Mouse (Mus musculus) limb, embryonic 15.5 days (tissue): ENCODE data around the gene Dvl3. TPM values are rescaled to one million over a fixed set of nuclear protein-coding genes. Genes with fewer than 3 reads are reported as not detected.

Experiments
- ATAC-seq: fragments of 200-750 bp; cut with Nextera tagmentation; 2 replicates; pipeline ENCODE4 v1.8.0; 2017; ENCODE audit warnings: low read depth, moderate TSS enrichment; ENCODE audit not compliant: insufficient number of reproducible peaks, low FRiP score, low TSS enrichment
- H3K27ac ChIP-seq: fragments of 300-500 bp; sonication (generic); 2 replicates; pipeline ENCODE4 v1.5.1; 2015; ENCODE audit warnings: moderate library complexity, mild to moderate bottlenecking, inconsistent platforms
- H3K27me3 ChIP-seq: fragments of 300-500 bp; sonication (generic); 2 replicates; pipeline ENCODE4 v1.6.1; 2015; ENCODE audit warnings: inconsistent platforms
- H3K36me3 ChIP-seq: fragments of 300-500 bp; sonication (generic); 2 replicates; pipeline ENCODE4 v1.6.1; 2015; ENCODE audit warnings: inconsistent platforms
- H3K4me1 ChIP-seq: fragments of 300-500 bp; sonication (generic); 2 replicates; pipeline ENCODE4 v1.6.1; 2015; ENCODE audit warnings: inconsistent platforms
- H3K4me2 ChIP-seq: fragments of 300-500 bp; sonication (generic); 2 replicates; pipeline ENCODE4 v1.6.1; 2015; ENCODE audit warnings: mild to moderate bottlenecking, inconsistent platforms
- H3K4me3 ChIP-seq: fragments of 300-500 bp; sonication (generic); 2 replicates; pipeline ENCODE4 v1.5.1; 2015; ENCODE audit warnings: mild to moderate bottlenecking, inconsistent platforms
- H3K9ac ChIP-seq: fragments of 300-500 bp; sonication (generic); 2 replicates; pipeline ENCODE4 v1.6.1; 2015; ENCODE audit warnings: inconsistent platforms
- H3K9me3 ChIP-seq: fragments of 300-500 bp; sonication (generic); 2 replicates; pipeline ENCODE4 v1.6.1; 2016; ENCODE audit warnings: inconsistent platforms
- WGBS: fragments of 180-500 bp; shearing (Covaris S2); methylation state at CpG from one replicate; pipeline ENCODE4 v1.1.7; 2015; 5-methylcytosine and 5-hydroxymethylcytosine counted together
- polyA plus RNA-seq: library from polyadenylated mRNA; unstranded; fragments of >200 nt; fragmentation: Nextera tagmentation; extraction: Ambion mirVana; gene quantifications from 2 replicates; pipeline ENCODE4 v1.2.1, GENCODE M21; 2015

The Dvl3 gene
- polyA plus RNA-seq, 1 experiment from 2014 or later = 20.9 TPM

DNA sequence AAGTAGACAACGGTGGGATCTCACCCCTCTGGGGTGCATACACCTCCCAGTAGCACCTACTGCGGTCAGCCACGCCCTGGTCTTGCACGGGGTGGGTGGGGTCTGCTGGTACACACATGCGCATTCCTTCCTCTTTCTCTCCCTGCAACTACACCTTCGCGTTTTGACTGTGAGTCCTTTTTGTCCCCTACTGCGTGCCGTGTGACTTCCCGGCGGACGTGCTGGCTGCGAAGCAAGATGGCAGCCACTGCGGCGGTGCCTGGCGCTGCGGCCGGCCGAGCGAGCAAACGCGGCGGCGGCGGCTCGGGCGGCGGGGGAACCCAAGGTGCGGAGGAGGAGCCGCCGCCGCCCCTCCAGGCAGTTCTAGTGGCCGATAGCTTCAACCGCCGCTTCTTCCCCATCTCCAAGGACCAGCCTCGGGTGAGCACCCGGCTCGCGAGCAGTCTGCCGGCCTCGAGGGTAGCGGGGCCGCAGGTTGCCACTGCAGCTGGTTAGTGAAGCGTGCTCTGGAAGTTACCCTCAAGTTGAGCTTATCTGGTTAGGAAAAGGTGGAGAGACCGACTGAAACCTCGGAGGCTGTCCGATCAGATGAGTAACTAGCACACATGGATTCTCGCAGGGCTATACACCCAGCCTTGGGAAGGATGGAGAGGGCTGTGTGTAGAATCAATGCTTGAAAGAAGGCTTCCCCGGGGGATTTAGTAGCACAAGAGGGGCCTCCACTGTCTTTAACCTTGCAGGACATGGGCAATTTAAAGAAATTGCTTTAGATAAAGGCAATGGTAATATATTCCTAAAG, 17.9 kb upstream of the Dvl3 start, which contains the start of gene Eif2b5:
TSS of gene Eif2b5 (plus strand) at position 141 of the 799 bp plus-strand sequence.
- peaks cover 29% of the 10 kb centered on the region for H3K36me3 ChIP-seq
- peak within 1 kb of the TSS; percentile 86 for H3K9ac ChIP-seq
- peak within 1 kb of the TSS; percentile 86 for H3K4me3 ChIP-seq
- WGBS = under 1% methylated on average over 49 of the region's 49 CpGs
- peak; percentile 90 for ATAC-seq
- peaks cover 16% of the 10 kb centered on the region for H3K4me1 ChIP-seq
- no peaks in the 10 kb centered on the region for H3K27me3 ChIP-seq
- peak within 1 kb of the TSS; percentile 70 for H3K27ac ChIP-seq
- H3K9me3 ChIP-seq = no peaks in the 10 kb centered on the region
- peak within 1 kb of the TSS; percentile 82 for H3K4me2 ChIP-seq

DNA sequence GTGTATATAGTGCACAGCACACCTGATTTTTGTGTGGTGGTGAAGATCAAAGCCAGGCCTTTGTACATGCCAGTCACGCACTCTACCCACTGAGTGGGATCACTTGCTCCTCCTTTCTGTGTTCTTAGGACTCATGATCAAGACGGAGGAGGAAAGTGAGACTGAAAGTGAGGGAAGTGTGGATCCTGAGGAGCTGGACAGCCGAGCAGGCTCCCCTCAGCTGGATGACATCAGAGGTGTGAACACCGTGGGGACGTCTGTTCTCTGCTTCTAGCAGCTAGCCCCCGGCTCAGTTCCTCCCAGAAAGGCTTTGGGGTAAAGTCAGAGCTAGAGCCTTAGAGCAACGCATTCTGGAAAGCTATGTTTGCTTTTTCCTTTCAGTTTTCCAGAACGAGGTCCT, 10.8 kb upstream of the Dvl3 start:
- H3K36me3 ChIP-seq = peaks cover 96% of the 10 kb centered on the region
- no peaks in the 10 kb centered on the region for H3K9me3 ChIP-seq
- no peak for ATAC-seq
- no peak overlapping the region for H3K4me3 ChIP-seq
- H3K27me3 ChIP-seq = no peaks in the 10 kb centered on the region
- no peak overlapping the region for H3K9ac ChIP-seq
- H3K4me2 ChIP-seq = no peak overlapping the region
- 78% methylated on average over 8 of the region's 8 CpGs for WGBS
- no peak overlapping the region for H3K27ac ChIP-seq
- H3K4me1 ChIP-seq = no peaks in the 10 kb centered on the region

DNA sequence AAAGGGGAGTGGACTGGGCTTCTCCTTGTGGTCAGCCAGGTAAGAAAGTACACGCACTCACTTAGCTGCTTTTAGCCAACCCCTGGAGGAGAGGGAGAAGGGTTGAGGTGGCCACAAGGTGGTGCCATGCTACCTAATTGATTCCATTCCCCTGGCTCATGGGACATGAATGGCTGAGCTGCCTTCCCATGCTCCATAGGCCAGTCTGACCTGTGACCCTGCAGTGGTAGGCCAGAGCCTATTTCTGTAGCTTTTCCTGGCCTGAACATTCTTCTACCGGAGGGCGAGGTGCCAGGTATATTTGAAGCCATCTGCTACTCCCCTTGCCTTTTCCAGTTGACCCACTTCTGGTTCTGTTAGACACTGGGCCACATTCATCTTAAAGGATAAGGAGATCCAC, 7.4 kb upstream of the Dvl3 start:
- no peak overlapping the region for H3K27ac ChIP-seq
- no peaks in the 10 kb centered on the region for H3K4me1 ChIP-seq
- no peak overlapping the region for H3K9ac ChIP-seq
- H3K4me3 ChIP-seq = no peak overlapping the region
- H3K36me3 ChIP-seq = peaks cover 65% of the 10 kb centered on the region
- H3K9me3 ChIP-seq = no peaks in the 10 kb centered on the region
- WGBS = 68% methylated on average over 3 of the region's 3 CpGs
- no peak for ATAC-seq
- H3K4me2 ChIP-seq = no peak overlapping the region
- no peaks in the 10 kb centered on the region for H3K27me3 ChIP-seq

- H3K4me3 ChIP-seq = no peak overlapping the region
- H3K9ac ChIP-seq = no peak overlapping the region
- H3K4me2 ChIP-seq = no peak overlapping the region
- no peak for ATAC-seq
- no peaks in the 10 kb centered on the region for H3K9me3 ChIP-seq
- H3K36me3 ChIP-seq = peaks cover 48% of the 10 kb centered on the region
- no peak overlapping the region for H3K27ac ChIP-seq
- no peaks in the 10 kb centered on the region for H3K27me3 ChIP-seq
- 76% methylated on average over 7 of the region's 7 CpGs for WGBS
- H3K4me1 ChIP-seq = no peaks in the 10 kb centered on the region
These were observed 5.4 kb upstream of the Dvl3 start for GRCm38 (mm10) chr16:20511277-20511847.

DNA sequence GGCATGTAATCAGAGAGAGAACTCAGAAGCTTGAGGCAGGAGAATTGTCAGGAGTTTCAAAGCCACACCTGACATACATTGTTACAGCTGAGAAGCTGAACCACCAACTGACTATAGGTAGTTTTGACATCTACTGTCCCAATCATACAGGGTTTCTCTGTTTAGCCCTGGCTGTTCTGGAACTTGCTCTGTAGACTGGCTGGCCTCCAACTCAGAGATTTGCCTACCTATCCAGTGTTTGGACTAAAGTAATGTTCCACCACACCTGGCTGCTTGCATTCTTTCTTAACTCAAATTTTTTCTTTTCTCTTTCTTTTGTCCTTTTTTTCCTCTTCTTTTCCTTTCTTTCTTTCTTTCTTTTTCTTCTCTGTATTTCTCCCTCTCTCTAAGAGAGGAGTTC, 750 bp upstream of the Dvl3 start:
- peaks cover 20% of the 10 kb centered on the region for H3K4me1 ChIP-seq
- peak overlapping the region; percentile 94 for H3K27ac ChIP-seq
- H3K4me3 ChIP-seq = peak overlapping the region; percentile 97
- H3K4me2 ChIP-seq = peak overlapping the region; percentile 75
- no peaks in the 10 kb centered on the region for H3K9me3 ChIP-seq
- H3K27me3 ChIP-seq = no peaks in the 10 kb centered on the region
- ATAC-seq = no peak
- H3K36me3 ChIP-seq = peaks cover 11% of the 10 kb centered on the region
- H3K9ac ChIP-seq = peak overlapping the region; percentile 99

DNA sequence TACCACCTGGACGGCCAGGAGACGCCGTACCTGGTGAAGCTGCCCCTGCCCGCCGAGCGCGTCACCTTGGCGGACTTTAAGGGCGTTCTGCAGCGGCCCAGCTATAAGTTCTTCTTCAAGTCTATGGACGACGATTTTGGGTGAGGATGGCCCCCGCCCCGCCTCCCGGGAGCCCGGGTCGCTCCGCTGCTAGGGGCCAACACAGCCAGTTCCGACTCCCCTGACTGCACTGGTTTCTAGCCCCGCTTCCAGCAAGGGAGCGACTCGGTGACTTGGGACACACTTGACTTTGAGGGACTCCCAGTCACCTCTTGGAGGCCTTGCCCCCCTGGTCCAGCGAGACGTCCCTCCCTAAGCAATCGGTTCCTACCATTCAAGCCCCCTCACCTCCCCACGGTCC, 434 bp downstream of the Dvl3 start:
- Histone ChIP-seq H3K4me3 (peak overlapping the region; percentile 97), H3K27ac (peak overlapping the region; percentile 94), H3K4me2 (peak overlapping the region; percentile 75), H3K9me3 (no peaks in the 10 kb centered on the region), H3K9ac (peak overlapping the region; percentile 99), H3K4me1 (peaks cover 20% of the 10 kb centered on the region), H3K36me3 (peaks cover 20% of the 10 kb centered on the region), H3K27me3 (no peaks in the 10 kb centered on the region)
- under 1% methylated on average over 26 of the region's 26 CpGs for WGBS
- peak; percentile 22; the same call in 1 of the 2 replicates for ATAC-seq

- 3% methylated on average over 6 of the region's 6 CpGs for WGBS
- Histone ChIP-seq H3K4me1 (peaks cover 20% of the 10 kb centered on the region), H3K27me3 (no peaks in the 10 kb centered on the region), H3K4me3 (peak overlapping the region; percentile 97), H3K27ac (peak overlapping the region; percentile 94), H3K9ac (peak overlapping the region; percentile 99), H3K4me2 (peak overlapping the region; percentile 75), H3K9me3 (no peaks in the 10 kb centered on the region), H3K36me3 (peaks cover 21% of the 10 kb centered on the region)
- no peak for ATAC-seq
These were observed 1.1 kb downstream of the Dvl3 start for GRCm38 (mm10) chr16:20517701-20518374.

DNA sequence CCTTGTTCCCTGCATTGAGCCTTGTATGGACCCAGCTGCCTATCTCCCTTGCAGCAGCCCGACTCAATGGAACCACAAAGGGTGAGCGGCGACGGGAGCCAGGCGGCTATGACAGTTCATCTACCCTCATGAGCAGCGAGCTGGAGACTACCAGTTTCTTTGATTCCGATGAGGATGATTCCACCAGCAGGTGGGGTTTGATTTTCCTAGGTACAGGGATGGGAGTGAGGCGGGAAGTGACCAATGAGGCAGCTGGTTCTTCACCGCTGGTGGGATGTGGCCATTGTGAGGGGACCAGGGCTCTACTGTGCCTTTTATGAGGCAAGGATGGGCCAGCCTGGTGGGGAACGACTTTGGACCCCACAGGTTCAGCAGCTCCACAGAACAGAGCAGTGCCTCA, 7.1 kb downstream of the Dvl3 start:
- H3K27me3 ChIP-seq = no peaks in the 10 kb centered on the region
- H3K9ac ChIP-seq = no peak overlapping the region
- H3K27ac ChIP-seq = no peak overlapping the region
- ATAC-seq = no peak
- peaks cover 79% of the 10 kb centered on the region for H3K36me3 ChIP-seq
- WGBS = 79% methylated on average over 10 of the region's 10 CpGs
- H3K4me3 ChIP-seq = no peak overlapping the region
- no peaks in the 10 kb centered on the region for H3K9me3 ChIP-seq
- H3K4me1 ChIP-seq = peaks cover 9% of the 10 kb centered on the region; the same call in 1 of the 2 replicates
- H3K4me2 ChIP-seq = no peak overlapping the region

GRCm38 (mm10) chr16:20528779-20529178, 12.0 kb downstream of the Dvl3 start:
- Histone ChIP-seq H3K4me3 (no peak overlapping the region), H3K27me3 (no peaks in the 10 kb centered on the region)
- WGBS = 87% methylated on average over 5 of the region's 5 CpGs

GRCm38 (mm10) chr16:20529375-20529774, 12.6 kb downstream of the Dvl3 start:
- Histone ChIP-seq H3K4me2 (no peak overlapping the region), H3K4me3 (no peak overlapping the region), H3K9ac (no peak overlapping the region), H3K4me1 (no peaks in the 10 kb centered on the region), H3K9me3 (no peaks in the 10 kb centered on the region), H3K36me3 (peaks cover 88% of the 10 kb centered on the region), H3K27me3 (no peaks in the 10 kb centered on the region), H3K27ac (no peak overlapping the region)
- WGBS = 77% methylated on average over 1 of the region's 1 CpGs
- no peak for ATAC-seq

More at GRCm38 (mm10) chr16:20528779-20529178, 12.0 kb downstream of the Dvl3 start:
- Histone ChIP-seq H3K4me1 (no peaks in the 10 kb centered on the region), H3K9me3 (no peaks in the 10 kb centered on the region), H3K36me3 (peaks cover 94% of the 10 kb centered on the region), H3K9ac (no peak overlapping the region), H3K27ac (no peak overlapping the region), H3K4me2 (no peak overlapping the region)
- no peak for ATAC-seq

DNA sequence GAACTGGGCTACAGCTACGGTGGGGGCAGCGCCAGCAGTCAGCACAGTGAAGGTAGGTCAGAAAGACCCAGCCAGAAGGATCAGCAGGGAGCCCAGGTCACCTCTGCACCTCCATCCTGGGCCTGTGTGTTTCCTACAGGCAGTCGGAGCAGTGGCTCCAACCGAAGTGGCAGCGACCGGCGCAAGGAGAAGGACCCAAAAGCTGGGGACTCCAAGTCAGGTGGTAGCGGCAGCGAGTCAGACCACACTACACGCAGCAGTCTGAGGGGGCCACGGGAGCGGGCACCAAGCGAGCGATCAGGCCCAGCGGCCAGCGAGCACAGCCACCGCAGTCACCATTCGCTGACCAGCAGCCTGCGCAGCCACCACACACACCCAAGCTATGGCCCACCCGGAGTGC, 14.2 kb downstream of the Dvl3 start:
- no peak for ATAC-seq
- H3K4me3 ChIP-seq = no peak overlapping the region
- no peaks in the 10 kb centered on the region for H3K27me3 ChIP-seq
- peaks cover 74% of the 10 kb centered on the region for H3K36me3 ChIP-seq
- WGBS = 95% methylated on average over 20 of the region's 20 CpGs
- no peak overlapping the region for H3K27ac ChIP-seq
- H3K9me3 ChIP-seq = no peaks in the 10 kb centered on the region
- H3K9ac ChIP-seq = no peak overlapping the region
- no peak overlapping the region for H3K4me2 ChIP-seq
- no peaks in the 10 kb centered on the region for H3K4me1 ChIP-seq
